Mouse (Mus musculus): ENCODE measurements around the gene Dkc1. TPM values are rescaled to one million over a fixed set of nuclear protein-coding genes. Genes with fewer than 3 reads are reported as not detected.

The Dkc1 gene
- polyA plus RNA-seq (2012; ENCODE audit: insufficient read depth, low replicate concordance) = 1.8 and 9.2 TPM in 2 replicates

GRCm38 (mm10) chrX:75095369-75096162 is at the start of gene Dkc1:
TSS of gene Dkc1 (plus strand) at chrX:75095854.
- Histone ChIP-seq H3K27me3 (replicated peaks) (peaks cover 10% of the 10 kb centered on the region), H3K4me1 (no peaks in the 10 kb centered on the region), H3K9me3 (no peaks in the 10 kb centered on the region), H3K4me3 (replicated peaks) (peak within 1 kb of the TSS; percentile 97), H3K36me3 (replicated peaks; ENCODE audit: low read length) (peaks cover 18% of the 10 kb centered on the region)
- TF ChIP-seq FLI1 (IDR thresholded peaks at IDR 0.05; ENCODE audit: low read length) = no peak
- TF ChIP-seq GATA1 (IDR thresholded peaks at IDR 0.05; ENCODE audit: borderline replicate concordance, low read length) = no peak

GRCm38 (mm10) chrX:75045931-75046330 is 49.7 kb upstream of the Dkc1 start:
- no peaks in the 10 kb centered on the region for H3K27me3 ChIP-seq (replicated peaks)
- no peak overlapping the region for H3K4me3 ChIP-seq (replicated peaks)
- no peaks in the 10 kb centered on the region for H3K9me3 ChIP-seq
- no peak for TF ChIP-seq FLI1 (IDR thresholded peaks at IDR 0.05; ENCODE audit: low read length)
- TF ChIP-seq GATA1 (IDR thresholded peaks at IDR 0.05; ENCODE audit: borderline replicate concordance, low read length) = no peak
- H3K4me1 ChIP-seq = no peaks in the 10 kb centered on the region
- H3K36me3 ChIP-seq (replicated peaks; ENCODE audit: low read length) = no peaks in the 10 kb centered on the region

GRCm38 (mm10) chrX:75046921-75047635 is 48.6 kb upstream of the Dkc1 start:
- H3K27me3 ChIP-seq (replicated peaks) = no peaks in the 10 kb centered on the region
- H3K36me3 ChIP-seq (replicated peaks; ENCODE audit: low read length) = no peaks in the 10 kb centered on the region
- H3K4me3 ChIP-seq (replicated peaks) = no peak overlapping the region
- TF ChIP-seq FLI1 (IDR thresholded peaks at IDR 0.05; ENCODE audit: low read length) (no peak), GATA1 (IDR thresholded peaks at IDR 0.05; ENCODE audit: borderline replicate concordance, low read length) (no peak)
- no peaks in the 10 kb centered on the region for H3K9me3 ChIP-seq
- H3K4me1 ChIP-seq = no peaks in the 10 kb centered on the region

GRCm38 (mm10) chrX:75056120-75056775 is 39.4 kb upstream of the Dkc1 start:
- H3K9me3 ChIP-seq = no peaks in the 10 kb centered on the region
- peaks cover 13% of the 10 kb centered on the region for H3K4me1 ChIP-seq
- H3K36me3 ChIP-seq (replicated peaks; ENCODE audit: low read length) = no peaks in the 10 kb centered on the region
- H3K4me3 ChIP-seq (replicated peaks) = no peak overlapping the region
- no peak for TF ChIP-seq FLI1 (IDR thresholded peaks at IDR 0.05; ENCODE audit: low read length)
- no peak for TF ChIP-seq GATA1 (IDR thresholded peaks at IDR 0.05; ENCODE audit: borderline replicate concordance, low read length)
- peaks cover 2% of the 10 kb centered on the region for H3K27me3 ChIP-seq (replicated peaks)

DNA sequence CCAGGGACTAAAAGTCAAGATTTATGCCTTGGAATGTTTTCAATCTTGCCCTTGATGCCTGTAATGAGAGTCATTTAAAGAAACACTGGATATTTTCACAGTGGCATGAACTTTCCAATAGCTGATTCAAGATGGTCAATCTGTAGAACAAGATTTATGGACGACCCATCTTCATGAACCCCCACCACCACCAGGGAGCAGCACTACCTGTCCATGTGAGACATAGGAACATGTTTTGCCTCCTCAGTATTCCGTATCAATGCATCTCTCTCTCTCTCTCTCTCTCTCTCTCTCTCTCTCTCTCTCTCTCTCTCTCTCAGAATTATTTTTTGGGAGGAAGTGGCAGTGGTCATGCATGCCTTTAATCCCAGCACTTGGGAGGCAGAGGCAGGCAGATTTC is 13.3 kb upstream of the Dkc1 start:
- TF ChIP-seq FLI1 (IDR thresholded peaks at IDR 0.05; ENCODE audit: low read length) (no peak), GATA1 (IDR thresholded peaks at IDR 0.05; ENCODE audit: borderline replicate concordance, low read length) (no peak)
- H3K4me3 ChIP-seq (replicated peaks) = no peak overlapping the region
- H3K36me3 ChIP-seq (replicated peaks; ENCODE audit: low read length) = no peaks in the 10 kb centered on the region
- no peaks in the 10 kb centered on the region for H3K9me3 ChIP-seq
- peaks cover 5% of the 10 kb centered on the region for H3K27me3 ChIP-seq (replicated peaks)
- H3K4me1 ChIP-seq = peaks cover 7% of the 10 kb centered on the region; the same call in 1 of the 2 replicates

DNA sequence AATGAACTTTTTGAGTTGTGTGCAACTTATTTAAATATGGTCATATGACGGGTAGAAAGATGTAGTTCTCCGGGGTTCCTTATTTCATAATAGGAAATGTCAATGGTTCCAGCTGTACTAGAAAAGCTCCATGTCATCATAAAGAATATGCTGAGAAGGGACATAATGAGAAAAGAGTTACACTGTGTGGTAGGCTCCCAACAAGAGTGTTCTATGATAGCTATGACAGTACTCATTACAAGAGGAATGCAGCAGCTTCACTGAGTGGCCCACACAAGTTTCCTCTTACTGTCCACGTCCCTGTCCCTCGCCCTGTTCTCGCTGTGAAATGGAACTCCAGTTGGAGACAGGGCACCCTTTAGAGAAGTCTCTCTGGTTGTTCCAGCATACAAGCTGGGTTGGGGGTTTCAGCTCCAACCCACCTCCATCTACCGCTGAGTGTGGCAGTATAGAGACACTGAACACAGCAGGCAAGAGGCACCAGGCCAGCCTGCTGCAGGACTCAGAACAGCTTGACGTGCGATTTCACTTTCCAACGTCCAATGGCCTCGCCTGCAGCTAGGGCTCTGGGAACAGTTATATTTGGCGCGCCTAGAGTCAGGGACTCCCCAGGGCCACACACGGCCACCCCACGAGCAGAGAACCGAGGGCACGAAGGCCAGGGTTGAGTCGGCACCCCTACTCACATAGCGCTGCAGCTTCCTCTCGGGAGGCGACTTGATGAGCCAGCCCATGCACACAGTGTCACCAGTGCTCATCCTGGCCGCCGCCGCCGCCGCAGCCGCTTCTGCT is 11.5 kb upstream of the Dkc1 start:
- TF ChIP-seq GATA1 (IDR thresholded peaks at IDR 0.05; ENCODE audit: borderline replicate concordance, low read length) (no peak), FLI1 (IDR thresholded peaks at IDR 0.05; ENCODE audit: low read length) (no peak)
- peaks cover 7% of the 10 kb centered on the region; the same call in 1 of the 2 replicates for H3K4me1 ChIP-seq

DNA sequence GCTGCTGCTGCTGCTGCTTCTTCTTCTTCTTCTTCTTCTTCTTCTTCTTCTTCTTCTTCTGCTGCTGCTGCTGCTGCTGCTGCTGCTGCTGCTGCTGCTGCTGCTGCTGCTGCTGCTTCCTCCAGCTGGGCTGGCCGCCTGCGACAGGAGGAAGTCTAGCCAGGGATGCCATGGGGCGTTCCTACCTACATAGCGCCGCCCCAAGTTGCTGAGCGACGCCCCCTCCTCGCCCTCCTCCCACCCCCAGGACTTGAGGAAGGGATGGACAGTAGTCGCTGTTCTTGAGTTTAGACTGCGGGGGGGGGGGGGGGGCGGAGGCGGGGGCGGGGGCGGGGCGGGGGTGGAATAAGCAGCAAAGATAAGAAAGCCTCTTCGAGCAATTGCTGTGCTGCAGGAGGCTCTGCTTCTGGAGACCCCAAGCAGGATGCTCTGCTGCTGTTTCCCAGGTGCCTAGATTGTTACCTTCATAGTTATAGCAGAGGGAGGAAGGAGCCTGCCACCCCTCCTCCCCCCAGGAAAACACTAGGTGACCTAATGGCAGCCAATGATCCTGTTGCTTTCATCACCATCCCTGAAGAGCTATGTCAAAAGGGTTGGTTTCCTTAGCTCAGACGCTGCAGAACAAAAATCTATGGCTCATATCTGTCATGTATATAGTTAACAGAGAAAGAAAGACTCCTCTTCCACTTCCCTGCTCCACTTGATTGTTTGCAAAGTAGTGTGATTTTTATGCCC is 10.7 kb upstream of the Dkc1 start, which contains the start of gene Gab3:
Gene Gab3 (minus strand): TSS at position 685 of the 735 bp plus-strand sequence.
- Histone ChIP-seq H3K36me3 (replicated peaks; ENCODE audit: low read length) (no peaks in the 10 kb centered on the region), H3K9me3 (no peaks in the 10 kb centered on the region)
- no peak for TF ChIP-seq GATA1 (IDR thresholded peaks at IDR 0.05; ENCODE audit: borderline replicate concordance, low read length)
- TF ChIP-seq FLI1 (IDR thresholded peaks at IDR 0.05; ENCODE audit: low read length) = no peak

More for the DNA sequence above, 11.5 kb upstream of the Dkc1 start:
- Histone ChIP-seq H3K9me3 (no peaks in the 10 kb centered on the region), H3K4me3 (replicated peaks) (peak overlapping the region; percentile 95), H3K36me3 (replicated peaks; ENCODE audit: low read length) (no peaks in the 10 kb centered on the region), H3K27me3 (replicated peaks) (peaks cover 5% of the 10 kb centered on the region)

DNA sequence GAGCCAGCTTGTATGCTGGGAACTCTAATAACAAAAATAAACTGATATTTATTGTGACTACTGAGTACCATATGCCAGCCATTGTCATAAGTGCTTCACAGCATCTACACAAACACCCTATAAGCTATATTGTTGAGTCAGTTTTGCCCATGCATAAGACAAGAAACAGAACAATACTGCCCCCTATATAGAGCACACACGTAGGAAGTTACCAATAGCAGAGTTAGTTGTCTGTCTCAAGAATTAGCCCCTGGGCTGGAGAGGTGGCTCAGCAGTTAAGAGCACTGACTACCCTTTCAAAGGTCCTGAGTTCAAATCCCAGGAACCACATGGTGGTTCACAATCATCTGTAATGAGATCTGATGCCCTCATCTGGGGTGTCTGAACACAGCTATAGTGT is 10.0 kb upstream of the Dkc1 start:
- peaks cover 7% of the 10 kb centered on the region; the same call in 1 of the 2 replicates for H3K4me1 ChIP-seq
- no peak overlapping the region for H3K4me3 ChIP-seq (replicated peaks)
- TF ChIP-seq GATA1 (IDR thresholded peaks at IDR 0.05; ENCODE audit: borderline replicate concordance, low read length) (no peak), FLI1 (IDR thresholded peaks at IDR 0.05; ENCODE audit: low read length) (no peak)
- H3K9me3 ChIP-seq = no peaks in the 10 kb centered on the region
- H3K36me3 ChIP-seq (replicated peaks; ENCODE audit: low read length) = no peaks in the 10 kb centered on the region
- H3K27me3 ChIP-seq (replicated peaks) = peaks cover 5% of the 10 kb centered on the region

More for the DNA sequence above, 10.7 kb upstream of the Dkc1 start, which contains the start of gene Gab3:
- H3K4me3 ChIP-seq (replicated peaks) = peak within 1 kb of the TSS; percentile 95
- peaks cover 7% of the 10 kb centered on the region; the same call in 1 of the 2 replicates for H3K4me1 ChIP-seq
- H3K27me3 ChIP-seq (replicated peaks) = peaks cover 5% of the 10 kb centered on the region

Measured in megakaryocyte, embryonic 14.5 days (primary cell).